Mouse (Mus musculus) urinary bladder, adult 2 months (tissue): ENCODE data around the gene Pdgfb. TPM values are rescaled to one million over a fixed set of nuclear protein-coding genes. Genes with fewer than 3 reads are reported as not detected.

Experiments used
- DNase-seq: peaks from one replicate; pipeline ENCODE4 v3.0.0; 2022; ENCODE audit warnings: low spot score
- polyA plus RNA-seq: library from polyadenylated mRNA; depleted of rRNA; stranded (reverse); fragments of >200 nt; gene quantifications from 2 replicates; pipeline ENCODE4 v1.2.3, GENCODE M21; 2012; rRNA removed

Pdgfb gene
- polyA plus RNA-seq, 1 experiment: 12.3 TPM

GRCm38 (mm10) chr15:79958418-79958817, 56.4 kb downstream of the Pdgfb start:
- DNase-seq: no peak

- no peak for DNase-seq
Observed at GRCm38 (mm10) chr15:79956559-79956958, 58.2 kb downstream of the Pdgfb start.

GRCm38 (mm10) chr15:79953470-79953869, 61.3 kb downstream of the Pdgfb start:
- DNase-seq: no peak

GRCm38 (mm10) chr15:79952504-79953231, 62.1 kb downstream of the Pdgfb start:
- DNase-seq: no peak

GRCm38 (mm10) chr15:79951730-79952503, 62.9 kb downstream of the Pdgfb start:
- DNase-seq: no peak

GRCm38 (mm10) chr15:79951226-79951625, 63.6 kb downstream of the Pdgfb start:
- no peak for DNase-seq

- DNase-seq: no peak
Observed at GRCm38 (mm10) chr15:79950250-79951025, 64.3 kb downstream of the Pdgfb start.

GRCm38 (mm10) chr15:79947681-79948080, 67.1 kb downstream of the Pdgfb start:
- DNase-seq: no peak

GRCm38 (mm10) chr15:79946790-79947189, 68.0 kb downstream of the Pdgfb start:
- DNase-seq: no peak

GRCm38 (mm10) chr15:79946022-79946421, 68.8 kb downstream of the Pdgfb start:
- peak; percentile 73 for DNase-seq

Other genes starting within 250 kb of the Pdgfb start
- gene Dnal4, start 237.1 kb downstream of the Pdgfb start, polyA plus RNA-seq: 40.5 and 45.8 TPM in 2 replicates
- gene Nptxr, start 210.2 kb downstream of the Pdgfb start, polyA plus RNA-seq: 1.9 and 4.4 TPM in 2 replicates
- 0.47 and 0.87 TPM in 2 replicates for gene Npcd, start 180.7 kb downstream of the Pdgfb start, polyA plus RNA-seq
- gene Cbx6, start 180.3 kb downstream of the Pdgfb start, polyA plus RNA-seq: 86.2 and 94.3 TPM in 2 replicates
- 59.2 and 62.1 TPM in 2 replicates for gene Apobec3, start 123.3 kb downstream of the Pdgfb start, polyA plus RNA-seq
- 57.3 and 57.6 TPM in 2 replicates for gene Cbx7, start 43.9 kb downstream of the Pdgfb start, polyA plus RNA-seq
- 54.2 and 62.1 TPM in 2 replicates for gene Syngr1, start 76.4 kb upstream of the Pdgfb start, polyA plus RNA-seq
- gene Rpl3, start 76.9 kb upstream of the Pdgfb start, polyA plus RNA-seq: 1,075 and 1,270 TPM in 2 replicates
- 33.5 and 36.7 TPM in 2 replicates for gene Tab1, start 118.2 kb upstream of the Pdgfb start, polyA plus RNA-seq
- 62.9 and 73.1 TPM in 2 replicates for gene Mgat3, start 158.7 kb upstream of the Pdgfb start, polyA plus RNA-seq
- gene Mief1, start 219.0 kb upstream of the Pdgfb start, polyA plus RNA-seq: 10.6 and 15.1 TPM in 2 replicates
- not detected in 2 replicates for gene AC140267.1, start 220.9 kb upstream of the Pdgfb start, polyA plus RNA-seq
- gene Atf4, start 240.2 kb upstream of the Pdgfb start, polyA plus RNA-seq: 211 and 346 TPM in 2 replicates
- gene Rps19bp1, start 249.3 kb upstream of the Pdgfb start, polyA plus RNA-seq: 27.1 and 30.9 TPM in 2 replicates